In the genomic region with DNA sequence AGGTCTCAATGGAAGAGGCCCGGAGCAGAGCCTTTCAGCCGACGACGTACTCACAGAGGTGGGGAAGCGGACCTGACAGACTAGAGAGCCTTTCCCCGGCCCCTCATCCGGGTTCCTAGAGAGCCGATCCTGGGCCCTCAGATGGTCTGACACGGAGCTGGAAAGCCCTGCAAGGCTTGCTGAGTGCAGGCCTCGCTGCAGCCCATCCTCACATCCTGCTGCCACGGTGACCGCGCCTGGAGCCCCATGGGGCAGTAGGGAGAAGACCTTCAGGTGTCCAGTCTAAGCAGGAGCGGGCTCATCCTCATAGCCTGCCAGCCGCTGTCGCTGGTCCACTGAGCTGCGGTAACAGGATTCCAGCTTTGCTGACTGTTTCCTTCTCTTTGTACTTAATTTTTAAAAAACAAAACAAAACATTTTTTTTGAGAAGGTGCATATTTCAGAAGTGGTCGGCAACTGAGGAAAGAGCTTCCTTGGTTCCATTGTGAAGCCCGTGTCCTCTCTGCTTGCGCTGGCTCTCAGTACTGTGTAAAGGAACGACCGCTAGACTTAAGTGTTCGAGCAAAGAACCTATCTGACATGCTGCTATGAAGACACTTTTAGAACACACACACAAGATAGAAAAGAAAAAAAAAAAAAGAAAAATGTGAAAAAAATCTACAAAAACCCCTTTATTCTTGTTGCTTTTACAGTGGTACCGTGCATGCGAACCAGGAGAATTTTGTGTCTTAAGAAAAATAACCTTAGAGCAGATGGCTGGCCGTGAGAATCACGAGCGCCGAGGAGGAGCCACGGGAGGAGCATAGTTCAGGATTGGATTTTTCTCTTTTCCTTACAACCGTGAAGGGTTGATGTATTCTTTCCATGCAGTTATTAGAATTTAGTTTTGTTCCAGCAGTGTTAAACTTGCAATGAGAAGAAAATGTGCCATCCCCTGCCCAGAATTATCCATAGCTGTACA, we compare ENCODE assay signal across 10 mouse cellular contexts. TPM values are rescaled to one million over a fixed set of nuclear protein-coding genes. Genes with fewer than 3 reads are reported as not detected.
A peak's percentile ranks its signal among the peaks of the same experiment; 100 is the strongest.
DNase-seq lines count a peak whose midpoint lies in the region; ATAC-seq and TF ChIP-seq lines count a peak whose summit lies in the region.
"Had no signal": no experiment of that assay in that cellular context is flagged by ENCODE, and none has a peak within 500 bp of the region (broad histone marks: within the 10 kb centered on the region; RNA-seq: fewer than 3 reads in every experiment).

No protein-coding gene starts in this region.

- H3K27me3 ChIP-seq in embryonic facial prominence, embryonic 10.5 days (replicated peaks; ENCODE audit: low read depth, poor library complexity, severe bottlenecking): peaks cover 42% of the 10 kb centered on the region
- no peaks in the 10 kb centered on the region for H3K27me3 ChIP-seq in hindbrain, embryonic 14.5 days (ENCODE audit: control insufficient read depth, insufficient read depth, low read length)
- no peaks in the 10 kb centered on the region for H3K27me3 ChIP-seq in myocyte (ENCODE audit: control insufficient read depth, insufficient read depth, insufficient read length)
- peaks cover 4% of the 10 kb centered on the region; the same call in 1 of the 2 replicates for H3K27me3 ChIP-seq in intestine, postnatal 0 days (replicated peaks; ENCODE audit: control insufficient read depth, insufficient read depth, low read length)

- peak overlapping the region; percentile 35 for H3K27ac ChIP-seq in embryonic facial prominence, embryonic 10.5 days (replicated peaks)
- peak overlapping the region; percentile 99 for H3K27ac ChIP-seq in hindbrain, embryonic 14.5 days
- no peak overlapping the region for H3K27ac ChIP-seq in intestine, postnatal 0 days (ENCODE audit: low read depth, low read length)
- H3K27ac ChIP-seq: heart, embryonic 13.5 days had no signal

- peaks cover 66% of the 10 kb centered on the region for H3K4me1 ChIP-seq in embryonic facial prominence, embryonic 10.5 days
- H3K4me1 ChIP-seq in hindbrain, embryonic 14.5 days (replicated peaks; ENCODE audit: control insufficient read depth, insufficient read depth, low read length): peaks cover 49% of the 10 kb centered on the region
- no peaks in the 10 kb centered on the region for H3K4me1 ChIP-seq in intestine, postnatal 0 days (replicated peaks; ENCODE audit: control insufficient read depth, insufficient read depth, low read length)

- peak overlapping the region; percentile 100 for H3K9ac ChIP-seq in hindbrain, embryonic 14.5 days
- no peak overlapping the region for H3K9ac ChIP-seq in intestine, postnatal 0 days (ENCODE audit: low read depth, low read length)
- H3K9ac ChIP-seq: heart, embryonic 13.5 days had no signal

- intact Hi-C loops in left cerebral cortex, postnatal 25 days (cut with DNase I): loop anchor here (5.0 kb wide), 2 partner anchors 37 to 72 kb away; no protein-coding TSS in a partner anchor

- no peaks in the 10 kb centered on the region for H3K9me3 ChIP-seq in embryonic facial prominence, embryonic 10.5 days
- no peaks in the 10 kb centered on the region for H3K9me3 ChIP-seq in hindbrain, embryonic 14.5 days (ENCODE audit: control insufficient read depth, low read length)
- no peaks in the 10 kb centered on the region for H3K9me3 ChIP-seq in intestine, postnatal 0 days (ENCODE audit: control insufficient read depth)
- H3K9me3 ChIP-seq: heart, embryonic 13.5 days had no signal

- no peak for TF ChIP-seq CTCF in intestine, postnatal 0 days (IDR thresholded peaks at IDR 0.05; ENCODE audit: low read depth)

- H3K4me3 ChIP-seq in embryonic facial prominence, embryonic 10.5 days: peak overlapping the region; percentile 80
- H3K4me3 ChIP-seq in hindbrain, embryonic 14.5 days (replicated peaks; ENCODE audit: low read length): peak overlapping the region; percentile 90
- peak overlapping the region; percentile 72 for H3K4me3 ChIP-seq in myocyte
- no peak overlapping the region for H3K4me3 ChIP-seq in intestine, postnatal 0 days (ENCODE audit: low read depth, low read length)
- H3K4me3 ChIP-seq: erythroblast, embryonic 14.5 days; heart, embryonic 13.5 days had no signal

- peaks cover 17% of the 10 kb centered on the region; the same call in 1 of the 2 replicates for H3K36me3 ChIP-seq in embryonic facial prominence, embryonic 10.5 days (replicated peaks)
- peaks cover 26% of the 10 kb centered on the region for H3K36me3 ChIP-seq in hindbrain, embryonic 14.5 days (replicated peaks; ENCODE audit: control insufficient read depth, insufficient read depth)
- peaks cover 9% of the 10 kb centered on the region for H3K36me3 ChIP-seq in myocyte (ENCODE audit: control insufficient read depth, insufficient read depth)
- peaks cover 26% of the 10 kb centered on the region for H3K36me3 ChIP-seq in intestine, postnatal 0 days (ENCODE audit: control insufficient read depth, insufficient read depth)

- H3K4me2 ChIP-seq in hindbrain, embryonic 14.5 days (replicated peaks): peak overlapping the region; percentile 94
- peak overlapping the region; percentile 73 for H3K4me2 ChIP-seq in myocyte (ENCODE audit: low read depth)
- no peak overlapping the region for H3K4me2 ChIP-seq in intestine, postnatal 0 days (replicated peaks; ENCODE audit: low read depth)
- H3K4me2 ChIP-seq: heart, embryonic 13.5 days had no signal

- DNase-seq in left cerebral cortex, postnatal 25 days (ENCODE audit: low spot score in 2 of 2): peak; percentile 12 to 29
- no peak for DNase-seq in left cerebral cortex, adult 11 months (ENCODE audit: low spot score)
- no peak for DNase-seq in embryonic facial prominence, embryonic 10.5 days (ENCODE audit: low spot score)
- DNase-seq in hindbrain, embryonic 14.5 days (ENCODE audit: low spot score): no peak
- DNase-seq in adrenal gland, adult 2 months: no peak
- DNase-seq in adipocyte (ENCODE audit: low spot score): no peak

- H3ac ChIP-seq in myocyte (ENCODE audit: control insufficient read depth, insufficient read length): no peak overlapping the region

- peaks cover 43% of the 10 kb centered on the region for H3K79me2 ChIP-seq in myocyte (ENCODE audit: control insufficient read depth, insufficient read depth)

- TF ChIP-seq POLR2A in myocyte (IDR thresholded peaks at IDR 0.05; ENCODE audit: insufficient read length, low read depth): no peak

- ATAC-seq in hindbrain, embryonic 14.5 days (ENCODE audit: low FRiP score): no peak
- no peak for ATAC-seq in intestine, postnatal 0 days

- 83% methylated on average over 31 of the region's 31 CpGs for WGBS in embryonic facial prominence, embryonic 10.5 days
- 41% methylated on average over 31 of the region's 31 CpGs for WGBS in hindbrain, embryonic 14.5 days
- 90% methylated on average over 31 of the region's 31 CpGs for WGBS in intestine, postnatal 0 days

TF ChIP-seq in myocyte, 11 proteins besides CTCF, POLR2A, EP300 and RAD21:
- TF ChIP-seq POLR2AphosphoS2 (IDR thresholded peaks at IDR 0.05; ENCODE audit: insufficient read length, low read depth) (peak; percentile 22), TCF3 (IDR thresholded peaks at IDR 0.05; ENCODE audit: insufficient read length, low read depth) (no peak), MYOG (IDR thresholded peaks at IDR 0.05; ENCODE audit: control insufficient read depth in 1 of 3, insufficient read depth in 1 of 3, insufficient read length in 2 of 3, low read depth in 2 of 3) (peak in 1 of 3 experiments; percentile 13), USF1 (IDR thresholded peaks at IDR 0.05; ENCODE audit: low read depth) (no peak)

RNA-seq across cellular contexts. Expression of a gene that starts 3.4 kb away (rescaled TPM):
- 100 to 1,000 TPM; 339 to 344 TPM for total RNA-seq in left cerebral cortex, postnatal 25 days (2021)
- polyA plus RNA-seq in embryonic facial prominence, embryonic 10.5 days (2016; fragmentation: Nextera tagmentation; extraction: Ambion mirVana): 4.1 and 4.8 TPM in 2 replicates
- 90.1 and 92.7 TPM in 2 replicates for polyA plus RNA-seq in hindbrain, embryonic 14.5 days (2014; fragmentation: Nextera tagmentation; extraction: Ambion mirVana)
- 11.3 TPM for polyA plus RNA-seq in myocyte (2012; fragmentation: generic; extraction: Trizol)
- total RNA-seq in adrenal gland, adult 2 months (2021): 1 to 10 TPM; 1.5 to 3.1 TPM
- polyA plus RNA-seq in adrenal gland, adult 2 months (2012; rRNA removed): 5.8 TPM in 2 replicates
- polyA plus RNA-seq in intestine, postnatal 0 days (2015; fragmentation: Nextera tagmentation; extraction: Ambion mirVana): 0.61 and 0.64 TPM in 2 replicates

RNA-seq across cellular contexts. Expression of a gene that starts 51.8 kb away (rescaled TPM):
- 100 to 1,000 TPM in 1 of 2 experiments, 10 to 100 TPM in 1; 93.5 to 110 TPM for total RNA-seq in left cerebral cortex, postnatal 25 days (2021)
- 387 and 388 TPM in 2 replicates for polyA plus RNA-seq in embryonic facial prominence, embryonic 10.5 days (2016; fragmentation: Nextera tagmentation; extraction: Ambion mirVana)
- 256 and 266 TPM in 2 replicates for polyA plus RNA-seq in hindbrain, embryonic 14.5 days (2014; fragmentation: Nextera tagmentation; extraction: Ambion mirVana)
- 74.9 TPM for polyA plus RNA-seq in myocyte (2012; fragmentation: generic; extraction: Trizol)
- 100 to 1,000 TPM; 142 to 155 TPM for total RNA-seq in adrenal gland, adult 2 months (2021)
- polyA plus RNA-seq in adrenal gland, adult 2 months (2012; rRNA removed): 16.6 and 19.9 TPM in 2 replicates
- polyA plus RNA-seq in intestine, postnatal 0 days (2015; fragmentation: Nextera tagmentation; extraction: Ambion mirVana): 156 and 171 TPM in 2 replicates

Comparison
In these comparisons a context has a peak if more than half of its experiments do, and no peak if none do; other contexts are left out.
1. DNase-seq: peak in left cerebral cortex, postnatal 25 days (2 of 2); none in left cerebral cortex, adult 11 months (single experiment), embryonic facial prominence, embryonic 10.5 days (single experiment), hindbrain, embryonic 14.5 days (single experiment), adrenal gland, adult 2 months (single experiment) and adipocyte (single experiment).